Mouse (Mus musculus) lung, embryonic 14.5 days (tissue): ENCODE data around the gene Mettl8. TPM values are rescaled to one million over a fixed set of nuclear protein-coding genes. Genes with fewer than 3 reads are reported as not detected.

Source experiments
- ATAC-seq: fragments of 200-750 bp; cut with Nextera tagmentation; 2 replicates; pipeline ENCODE4 v1.8.0; 2017; ENCODE audit warnings: mild to moderate bottlenecking, moderate TSS enrichment, moderate library complexity; ENCODE audit not compliant: insufficient read depth
- DNase-seq: peaks from one replicate; pipeline ENCODE4 v3.0.0-alpha.2; 2015
- H3K27ac ChIP-seq: fragments of 300-500 bp; sonication (generic); 2 replicates; pipeline ENCODE4 v1.5.1; 2014; ENCODE audit warnings: low read depth, mild to moderate bottlenecking, moderate library complexity
- H3K27me3 ChIP-seq: fragments of 300-500 bp; sonication (generic); 2 replicates; pipeline ENCODE4 v1.6.1; 2014; ENCODE audit warnings: low read length, control low read depth; ENCODE audit not compliant: insufficient read depth
- H3K36me3 ChIP-seq: fragments of 300-500 bp; sonication (generic); 2 replicates; pipeline ENCODE4 v1.6.1; 2014; ENCODE audit warnings: control low read depth; ENCODE audit not compliant: insufficient read depth
- H3K4me1 ChIP-seq: fragments of 300-500 bp; sonication (generic); 2 replicates; pipeline ENCODE4 v1.6.1; 2014; ENCODE audit warnings: antibody characterized with exemption, control low read depth; ENCODE audit not compliant: insufficient read depth
- H3K4me2 ChIP-seq: fragments of 300-500 bp; sonication (generic); 2 replicates; pipeline ENCODE4 v1.6.1; 2014; ENCODE audit warnings: mild to moderate bottlenecking
- H3K4me3 ChIP-seq: fragments of 300-500 bp; sonication (generic); 2 replicates; pipeline ENCODE4 v1.5.1; 2014; ENCODE audit warnings: low read depth, low read length
- H3K9ac ChIP-seq: fragments of 300-500 bp; sonication (generic); 2 replicates; pipeline ENCODE4 v1.6.1; 2014
- H3K9me3 ChIP-seq: fragments of 300-500 bp; sonication (generic); 2 replicates; pipeline ENCODE4 v1.6.1; 2016; ENCODE audit warnings: low read depth, low read length, control low read depth
- CTCF ChIP-seq: IDR thresholded peaks from 2 replicates; pipeline ENCODE4 v1.5.1; 2016; ENCODE audit warnings: antibody characterized with exemption, low read depth
- WGBS: fragments of 180-500 bp; shearing (Covaris S2); extraction: QIAGEN DNeasy Blood & Tissue Kit; methylation state at CpG from one replicate; pipeline ENCODE4 v1.1.7; 2014; 5-methylcytosine and 5-hydroxymethylcytosine counted together
- polyA plus RNA-seq: library from polyadenylated mRNA; unstranded; fragments of >200 nt; fragmentation: Nextera tagmentation; extraction: Ambion mirVana; gene quantifications from 2 replicates; pipeline ENCODE4 v1.2.1, GENCODE M21; 2014

Gene Mettl8
- polyA plus RNA-seq, 1 experiment from 2014 or later: 19.6 TPM

DNA sequence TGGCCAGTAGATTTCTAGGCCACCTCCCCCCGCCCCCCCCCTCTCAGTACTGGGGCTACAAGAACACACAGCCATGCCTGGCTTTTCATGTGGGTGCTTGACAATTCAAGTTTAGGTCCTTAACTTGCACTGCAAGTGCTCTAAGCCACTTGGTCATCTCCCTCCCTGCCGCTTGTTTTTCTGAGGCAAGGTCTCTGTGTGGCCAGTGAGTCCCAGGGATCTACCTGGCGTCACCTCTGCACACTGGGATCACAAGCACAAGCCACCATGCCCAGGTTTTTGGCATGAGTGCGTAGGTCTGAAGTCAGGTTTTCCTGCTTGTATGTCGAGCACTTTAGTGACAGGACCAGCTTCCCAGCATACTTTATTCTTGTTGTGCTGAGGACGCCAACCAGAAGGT lies 31.4 kb downstream of the Mettl8 start:
- ATAC-seq: no peak
- H3K4me1 ChIP-seq: no peaks in the 10 kb centered on the region
- WGBS: 89% methylated on average over 6 of the region's 6 CpGs
- no peak overlapping the region for H3K9ac ChIP-seq
- no peak for DNase-seq
- no peaks in the 10 kb centered on the region for H3K9me3 ChIP-seq
- TF ChIP-seq CTCF: no peak
- no peaks in the 10 kb centered on the region for H3K36me3 ChIP-seq
- no peaks in the 10 kb centered on the region for H3K27me3 ChIP-seq
- no peak overlapping the region for H3K4me2 ChIP-seq
- H3K4me3 ChIP-seq: no peak overlapping the region
- no peak overlapping the region for H3K27ac ChIP-seq

DNA sequence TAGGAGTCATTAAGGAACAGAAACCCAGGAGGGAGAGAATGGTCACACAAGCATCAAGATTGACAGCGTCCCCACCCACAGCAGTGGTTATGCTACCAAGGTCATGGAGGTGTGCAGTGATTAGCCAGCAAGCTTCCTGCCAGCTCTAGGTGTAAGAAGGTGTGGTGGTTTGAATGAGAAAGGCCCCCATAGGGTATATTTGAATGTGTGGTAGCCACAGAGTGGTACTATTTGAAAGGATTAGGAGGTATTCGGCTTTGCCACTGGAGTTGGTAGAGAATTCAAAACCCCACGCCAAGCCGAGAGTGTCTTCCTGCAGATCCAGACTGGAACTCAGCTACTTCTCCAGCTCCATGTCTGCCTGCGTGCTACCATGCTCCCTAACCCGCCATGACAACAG lies 32.4 kb downstream of the Mettl8 start:
- no peak overlapping the region for H3K27ac ChIP-seq
- no peak for DNase-seq
- H3K36me3 ChIP-seq: no peaks in the 10 kb centered on the region
- no peaks in the 10 kb centered on the region for H3K9me3 ChIP-seq
- H3K27me3 ChIP-seq: no peaks in the 10 kb centered on the region
- WGBS: 96% methylated on average over 6 of the region's 6 CpGs
- no peak for ATAC-seq
- H3K9ac ChIP-seq: no peak overlapping the region
- no peak overlapping the region for H3K4me2 ChIP-seq
- no peak for TF ChIP-seq CTCF
- H3K4me3 ChIP-seq: no peak overlapping the region
- H3K4me1 ChIP-seq: no peaks in the 10 kb centered on the region

DNA sequence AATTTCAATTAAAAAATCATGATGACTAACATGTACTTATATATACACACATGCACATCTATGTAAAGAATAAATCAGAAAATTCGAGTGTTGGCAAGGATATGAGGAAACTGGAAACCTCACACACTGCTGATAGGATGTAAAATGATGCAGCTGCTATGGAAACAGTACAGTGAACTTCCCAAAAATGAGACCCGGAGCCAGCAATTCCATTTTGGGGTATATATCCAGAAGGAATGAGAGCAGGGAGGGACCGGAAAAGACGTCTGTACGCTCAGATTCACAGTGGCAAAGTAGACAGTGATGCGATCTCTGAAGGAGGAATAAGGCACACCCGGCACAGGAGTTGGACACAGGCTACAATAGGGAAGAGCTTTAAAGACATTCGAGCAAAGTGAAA lies 34.7 kb downstream of the Mettl8 start:
- Histone ChIP-seq H3K27ac (no peak overlapping the region), H3K4me1 (no peaks in the 10 kb centered on the region), H3K4me2 (no peak overlapping the region), H3K27me3 (no peaks in the 10 kb centered on the region), H3K36me3 (no peaks in the 10 kb centered on the region; the same call in 1 of the 2 replicates), H3K4me3 (no peak overlapping the region), H3K9ac (no peak overlapping the region), H3K9me3 (no peaks in the 10 kb centered on the region)
- DNase-seq (no peak), ATAC-seq (no peak)
- TF ChIP-seq CTCF: no peak
- 71% methylated on average over 8 of the region's 8 CpGs for WGBS

DNA sequence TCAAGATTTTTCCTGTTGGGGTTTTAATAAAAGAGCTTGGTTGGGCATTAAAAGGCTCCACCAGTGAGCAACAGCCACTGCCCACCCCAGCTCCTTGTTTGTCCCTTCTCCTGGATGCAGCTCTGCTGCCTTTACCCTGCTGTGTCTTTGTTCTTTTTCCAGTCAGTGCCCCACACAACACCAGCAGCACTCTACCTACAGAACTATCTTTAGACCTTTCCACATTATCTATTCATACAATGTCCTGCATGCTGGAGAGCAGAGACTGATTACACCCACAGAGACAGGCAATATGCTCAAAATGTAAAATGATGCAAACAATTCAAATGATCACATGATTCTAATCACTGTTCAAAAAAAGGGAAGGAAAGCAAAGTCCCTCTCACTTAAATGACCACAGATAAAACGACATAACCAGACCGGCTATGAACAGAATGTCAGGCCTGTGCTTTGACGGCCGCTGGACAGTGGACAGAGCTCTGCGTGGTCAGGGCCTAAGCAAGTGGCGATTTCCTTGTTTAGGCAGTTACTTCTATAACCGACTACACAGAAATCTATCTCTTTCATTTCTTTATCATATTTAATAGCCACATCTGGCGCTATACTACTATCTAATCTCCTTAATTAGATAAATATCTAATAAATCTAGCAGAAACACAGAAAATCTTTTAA lies 35.5 kb downstream of the Mettl8 start:
- no peak for DNase-seq
- 68% methylated on average over 8 of the region's 8 CpGs for WGBS
- H3K4me2 ChIP-seq: no peak overlapping the region

DNA sequence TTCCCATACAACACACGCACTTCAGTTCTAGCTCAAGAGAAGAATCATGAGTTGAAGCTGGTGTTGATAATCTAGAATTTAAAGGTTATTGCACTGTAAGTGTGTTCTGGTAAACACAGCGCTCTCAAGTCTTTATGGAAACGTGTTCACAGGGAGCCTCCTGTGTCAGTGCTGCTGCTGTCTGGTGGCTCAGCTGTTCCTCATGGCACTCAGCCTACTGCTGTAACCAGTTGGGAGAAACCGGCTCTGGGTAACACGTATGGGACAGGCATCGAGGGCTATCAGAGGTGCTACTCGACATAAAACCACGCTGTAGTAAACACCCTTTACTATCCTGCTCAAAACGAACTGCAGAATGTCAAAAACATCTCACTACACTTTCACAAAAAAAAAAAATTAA lies 36.1 kb downstream of the Mettl8 start:
- Histone ChIP-seq H3K27ac (no peak overlapping the region), H3K36me3 (no peaks in the 10 kb centered on the region; the same call in 1 of the 2 replicates), H3K4me3 (no peak overlapping the region), H3K27me3 (no peaks in the 10 kb centered on the region), H3K4me1 (no peaks in the 10 kb centered on the region), H3K9ac (no peak overlapping the region), H3K9me3 (no peaks in the 10 kb centered on the region), H3K4me2 (no peak overlapping the region)
- ATAC-seq (no peak), DNase-seq (peak; percentile 48)
- no peak for TF ChIP-seq CTCF
- WGBS: 47% methylated on average over 9 of the region's 9 CpGs

More for the DNA sequence above, 35.5 kb downstream of the Mettl8 start:
- no peak for ATAC-seq
- Histone ChIP-seq H3K4me1 (no peaks in the 10 kb centered on the region), H3K36me3 (no peaks in the 10 kb centered on the region; the same call in 1 of the 2 replicates), H3K9me3 (no peaks in the 10 kb centered on the region), H3K9ac (no peak overlapping the region), H3K4me3 (no peak overlapping the region), H3K27ac (no peak overlapping the region), H3K27me3 (no peaks in the 10 kb centered on the region)
- no peak for TF ChIP-seq CTCF

DNA sequence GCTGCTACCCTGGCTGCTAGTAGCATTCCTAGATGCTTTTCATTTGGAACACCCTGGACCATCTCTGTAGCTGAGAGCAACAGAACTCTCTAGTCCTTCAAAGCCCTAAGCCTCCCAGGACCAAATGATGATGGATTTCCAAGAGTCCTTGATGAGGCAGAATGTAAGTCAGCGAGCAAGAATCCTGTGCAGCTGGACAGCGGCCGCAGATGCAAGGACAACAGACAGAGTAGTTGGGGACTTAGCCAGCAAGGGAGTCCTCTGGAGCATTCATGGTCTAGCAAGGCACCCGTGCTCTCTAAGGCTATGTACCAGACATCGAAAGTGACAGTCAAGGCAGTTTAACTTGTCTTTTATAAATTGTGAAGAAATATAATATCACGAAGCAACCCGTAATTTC lies 41.9 kb downstream of the Mettl8 start:
- Histone ChIP-seq H3K9ac (no peak overlapping the region), H3K27ac (no peak overlapping the region), H3K4me1 (no peaks in the 10 kb centered on the region), H3K27me3 (no peaks in the 10 kb centered on the region), H3K4me2 (no peak overlapping the region), H3K9me3 (no peaks in the 10 kb centered on the region), H3K4me3 (no peak overlapping the region), H3K36me3 (no peaks in the 10 kb centered on the region; the same call in 1 of the 2 replicates)
- ATAC-seq: no peak
- no peak for TF ChIP-seq CTCF
- DNase-seq: no peak
- WGBS: 89% methylated on average over 7 of the region's 7 CpGs

DNA sequence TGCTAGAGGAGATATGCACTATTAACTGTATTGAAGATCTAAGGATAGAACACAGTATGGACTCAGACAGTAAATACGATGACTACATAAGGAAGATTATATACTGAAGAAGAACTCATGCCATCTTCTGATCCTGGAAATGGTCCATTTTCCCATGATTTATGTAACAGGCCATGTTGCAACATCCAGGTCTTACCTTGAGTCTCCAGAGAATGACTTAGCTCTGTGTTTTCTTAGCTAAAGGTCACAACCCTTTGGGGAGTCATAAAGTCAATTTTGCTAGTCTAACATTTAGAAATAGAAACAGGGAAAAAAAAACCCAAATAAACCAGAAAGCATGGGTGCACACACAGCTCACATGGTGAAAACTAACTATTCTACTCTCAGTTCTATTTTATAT lies 43.6 kb downstream of the Mettl8 start:
- Histone ChIP-seq H3K9ac (no peak overlapping the region), H3K4me1 (no peaks in the 10 kb centered on the region), H3K4me3 (no peak overlapping the region), H3K9me3 (no peaks in the 10 kb centered on the region), H3K36me3 (no peaks in the 10 kb centered on the region; the same call in 1 of the 2 replicates), H3K27ac (no peak overlapping the region), H3K4me2 (no peak overlapping the region), H3K27me3 (no peaks in the 10 kb centered on the region)
- ATAC-seq: no peak
- DNase-seq: no peak
- TF ChIP-seq CTCF: no peak
- 87% methylated on average over 1 of the region's 1 CpGs for WGBS
